Mouse (Mus musculus) cerebellum, postnatal 4 days (tissue): ENCODE measurements around the gene Heg1.
A peak's percentile ranks its signal among the peaks of the same experiment; 100 is the strongest.

Source experiments
- DNase-seq, 2 experiments: peaks; one replicate each; pipeline ENCODE4 v3.0.0; 2022; ENCODE audit warnings: low spot score in 2 of 2, mixed read lengths in 1 of 2

Gene Heg1

DNA sequence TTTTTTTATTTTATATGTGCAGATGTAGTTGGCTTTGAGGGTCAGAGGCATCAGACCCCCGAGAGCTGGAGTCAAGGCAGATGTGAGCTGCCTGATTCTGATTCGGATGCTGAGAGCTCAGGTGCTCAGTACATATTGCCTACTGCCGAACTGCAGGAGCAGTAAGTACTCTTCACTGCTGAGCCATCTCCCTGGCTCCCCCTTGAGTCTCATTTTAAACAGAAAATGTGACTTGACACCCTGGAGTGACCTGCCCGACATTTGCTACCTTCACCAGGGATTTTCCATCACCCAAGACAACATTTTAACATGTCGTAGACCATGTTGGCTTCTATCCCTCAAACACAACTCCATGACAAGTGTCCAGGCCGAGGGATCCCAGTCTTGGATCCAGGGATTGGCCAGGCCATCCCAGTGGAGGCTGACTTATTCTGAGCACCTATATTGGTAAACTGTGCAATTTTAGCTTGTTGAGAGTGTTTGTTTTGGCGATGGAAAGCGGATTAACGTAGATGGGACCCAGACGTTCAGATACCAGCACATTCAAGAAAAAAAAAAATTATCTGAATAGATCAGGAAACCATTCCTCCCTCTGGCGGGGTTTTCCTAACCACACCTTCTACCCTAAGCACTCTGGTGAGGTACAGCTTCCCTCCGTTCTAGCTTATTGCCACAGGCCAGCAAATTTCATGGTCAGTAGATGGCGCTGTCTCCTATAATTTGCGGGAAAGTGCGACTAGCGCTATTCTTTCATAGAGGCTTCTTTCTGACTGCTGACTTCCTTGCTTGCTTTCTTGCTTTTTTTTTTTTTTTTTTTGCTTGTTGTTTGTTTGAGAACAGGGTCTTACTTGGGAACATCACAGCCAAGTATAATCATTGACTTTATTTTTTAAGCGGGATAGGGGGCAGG is 136.4 kb downstream of the Heg1 start:
- peak; percentile 83 to 91 for DNase-seq
